Mouse (Mus musculus) spleen, embryonic (tissue): ENCODE measurements around the gene Itga10.

Experiments used
- CTCF ChIA-PET: fragments of 350-600 bp; sonication (Branson Sonifier 250); formaldehyde crosslinking; loops from one replicate; lab custom pipeline; 2022; lab: Charles Lee

Itga10 gene

DNA sequence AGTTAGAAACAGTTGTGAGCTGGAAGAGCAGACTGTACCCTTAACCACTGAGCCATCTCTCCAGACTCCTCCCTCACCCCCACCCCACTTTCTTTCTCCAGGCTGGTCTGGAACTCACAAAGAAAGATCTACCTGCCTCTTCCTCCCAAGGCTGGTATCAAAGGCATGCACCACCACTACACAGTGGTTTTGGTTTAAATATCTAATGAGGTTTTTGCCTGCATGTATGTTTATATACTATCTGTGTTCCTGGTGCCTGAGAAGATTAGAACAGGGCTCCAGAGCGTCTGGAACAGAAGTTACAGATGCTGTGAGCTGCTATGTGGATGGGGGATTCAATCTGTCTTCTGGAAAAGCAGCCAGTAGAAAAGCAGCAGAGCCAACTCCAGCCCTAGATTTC lies 11.4 kb upstream of the Itga10 start:
- CTCF ChIA-PET, result interaction anchor here (0.6 kb wide), 1 partner anchor 109 kb away, joined by 3 read pairs; the partner anchor contains the start of gene Hfe2

DNA sequence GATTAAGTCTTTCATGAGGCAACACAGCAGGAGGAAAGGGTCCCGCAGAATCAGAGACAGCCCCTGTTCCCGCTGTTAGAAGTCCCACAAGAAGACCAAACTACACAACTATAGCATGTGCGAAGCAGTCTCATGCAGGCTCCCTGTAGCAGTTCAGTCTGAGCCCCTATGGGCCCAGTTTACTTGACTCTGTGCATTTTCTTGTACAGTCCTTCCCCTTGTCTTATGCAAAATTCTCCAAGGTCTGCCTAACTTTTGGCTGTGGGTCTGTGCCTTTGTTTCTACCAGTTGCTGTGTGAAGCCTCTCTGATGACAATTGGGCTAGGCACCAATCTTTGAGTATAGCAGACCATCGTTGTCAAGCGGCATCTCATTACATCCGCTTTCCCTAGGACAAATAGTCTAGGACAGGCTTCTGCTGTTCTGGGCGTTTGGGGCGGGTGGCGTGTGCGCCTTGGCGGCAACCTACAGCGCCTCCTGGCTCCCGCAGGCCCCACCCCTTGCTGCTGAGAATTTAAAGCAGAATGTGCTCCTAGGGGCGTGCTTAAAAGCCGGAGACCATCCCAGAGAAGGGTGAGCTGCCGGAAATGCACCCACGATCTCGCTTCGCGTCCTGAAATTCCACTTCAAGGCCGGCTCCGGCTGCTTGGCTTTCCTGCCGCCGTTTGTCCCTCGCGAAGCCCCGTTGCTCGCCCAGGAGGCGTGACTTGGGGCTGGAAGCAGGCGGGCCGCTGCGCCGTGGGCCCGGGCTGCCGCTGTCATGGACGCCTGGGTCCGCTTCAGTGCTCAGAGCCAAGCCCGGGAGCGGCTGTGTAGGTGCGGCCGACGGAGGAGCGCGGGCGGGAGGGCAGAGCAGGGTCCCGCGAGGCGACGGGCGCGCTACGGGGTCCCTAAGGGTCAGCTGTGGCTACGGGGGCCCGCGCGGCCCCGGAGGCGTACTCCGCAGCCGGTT lies 10.2 kb upstream of the Itga10 start, which contains the start of the genes Pex11b and Gm42957:
Gene Pex11b, plus strand, starts transcription at position 449 of the 952 bp plus-strand sequence.
Gene Gm42957, plus strand, starts transcription at position 547 of the 952 bp plus-strand sequence.
- CTCF ChIA-PET, result interaction anchor here (0.7 kb wide), 1 partner anchor 727 kb away, joined by 3 read pairs; no protein-coding TSS in a partner anchor

DNA sequence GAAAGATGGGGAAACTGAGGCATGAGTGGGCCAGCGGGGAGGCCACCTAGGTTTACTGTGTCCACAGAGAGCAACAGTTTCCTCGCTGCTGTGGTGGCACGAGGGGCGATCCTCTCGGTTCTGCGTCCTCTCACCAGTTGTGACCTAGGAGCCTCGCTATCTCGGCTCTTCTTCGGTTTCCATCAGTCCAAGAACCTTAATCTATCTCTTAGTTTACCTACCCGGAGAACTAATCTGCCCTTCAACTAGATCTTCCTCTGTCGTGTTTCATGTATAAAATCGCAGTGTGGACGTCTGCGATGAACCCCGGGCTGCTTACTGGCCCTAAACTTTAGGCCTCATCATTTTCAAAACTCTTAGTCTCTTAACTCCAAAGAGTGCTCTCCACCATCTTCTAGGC lies 9.5 kb upstream of the Itga10 start:
- CTCF ChIA-PET, result interaction anchor here (0.7 kb wide), 1 partner anchor 728 kb away, joined by 3 read pairs; no protein-coding TSS in a partner anchor

DNA sequence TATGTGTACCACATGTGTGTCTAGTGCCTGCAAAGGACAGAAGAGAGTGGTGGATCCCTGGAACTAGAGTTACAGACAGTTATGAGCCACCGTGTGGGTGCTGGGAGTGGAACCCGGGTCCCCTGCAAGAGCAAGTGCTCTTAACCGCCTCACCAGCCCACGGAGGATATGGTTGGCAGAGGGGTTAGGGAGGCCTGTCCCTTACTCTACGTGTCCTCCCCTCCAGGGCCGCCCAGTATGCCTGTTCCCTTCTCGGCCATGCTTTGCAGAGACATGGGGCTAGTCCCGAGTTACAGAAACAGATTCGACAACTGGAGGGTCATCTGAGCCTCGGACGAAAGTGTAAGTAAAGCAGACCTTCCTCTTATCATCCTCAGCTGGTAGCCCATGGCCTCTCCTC lies 8.9 kb upstream of the Itga10 start:
- CTCF ChIA-PET, result no interaction called here

DNA sequence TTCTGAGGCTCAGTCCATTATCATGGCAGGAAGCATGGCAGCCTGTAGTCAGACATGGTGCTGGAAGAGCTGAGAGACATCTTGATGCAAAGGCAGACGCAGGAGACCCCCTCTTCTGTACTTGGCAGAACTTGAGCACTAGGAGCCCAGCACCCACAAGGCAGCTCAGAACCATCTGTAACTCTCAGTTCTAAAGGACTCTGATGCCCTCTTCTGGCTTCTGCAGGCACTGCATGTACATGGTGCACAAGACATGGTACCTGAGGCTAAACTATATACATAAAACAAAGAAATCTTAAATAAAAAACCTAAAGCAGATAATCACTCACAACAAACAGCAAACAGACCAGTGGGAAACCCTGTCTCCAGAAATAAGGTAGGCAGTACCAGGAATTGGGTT lies 6.2 kb upstream of the Itga10 start:
- CTCF ChIA-PET, result interaction anchor here (1.4 kb wide), 1 partner anchor 94 kb away, joined by 7 read pairs; no protein-coding TSS in a partner anchor

DNA sequence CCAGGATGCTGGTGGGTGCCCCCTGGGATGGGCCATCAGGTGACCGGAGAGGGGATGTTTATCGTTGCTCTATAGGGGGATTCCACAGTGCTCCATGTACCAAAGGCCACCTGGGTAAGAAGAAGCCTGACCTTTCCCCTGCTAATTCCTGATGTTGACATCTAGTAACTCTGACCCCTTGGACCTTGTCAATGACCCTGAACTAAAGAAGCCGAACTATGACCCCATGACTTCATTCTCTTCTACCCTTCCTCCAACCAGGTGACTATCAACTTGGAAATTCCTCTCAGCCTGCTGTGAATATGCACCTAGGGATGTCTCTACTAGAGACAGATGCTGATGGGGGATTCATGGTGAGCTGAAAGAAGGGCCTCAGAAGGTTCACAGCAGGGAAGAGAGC lies 2.0 kb downstream of the Itga10 start:
- CTCF ChIA-PET, result interaction anchor here (0.6 kb wide), 1 partner anchor 686 kb away, joined by 3 read pairs; no protein-coding TSS in a partner anchor

DNA sequence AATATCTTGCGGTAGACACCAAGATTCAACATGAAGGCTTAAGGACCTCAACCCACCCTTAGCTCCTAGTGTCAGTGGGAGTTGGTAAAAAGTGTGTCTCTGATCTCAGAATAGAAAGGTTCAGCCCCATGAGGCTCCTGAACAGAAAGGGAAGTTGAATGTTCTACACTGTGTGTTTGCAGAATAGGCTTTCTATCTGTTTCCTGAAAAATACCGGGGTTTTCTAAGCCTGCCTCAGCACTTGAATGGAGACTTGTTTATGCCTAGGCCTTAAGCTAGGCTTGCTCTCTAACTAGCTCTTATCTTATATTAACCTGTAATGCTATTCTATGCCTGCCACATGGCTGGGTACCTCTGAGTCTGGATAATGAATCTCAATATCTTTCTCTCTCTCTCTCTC lies 15.5 kb downstream of the Itga10 start:
- CTCF ChIA-PET, result interaction anchor here (0.7 kb wide), 1 partner anchor 16 kb away, joined by 3 read pairs; no protein-coding TSS in a partner anchor

DNA sequence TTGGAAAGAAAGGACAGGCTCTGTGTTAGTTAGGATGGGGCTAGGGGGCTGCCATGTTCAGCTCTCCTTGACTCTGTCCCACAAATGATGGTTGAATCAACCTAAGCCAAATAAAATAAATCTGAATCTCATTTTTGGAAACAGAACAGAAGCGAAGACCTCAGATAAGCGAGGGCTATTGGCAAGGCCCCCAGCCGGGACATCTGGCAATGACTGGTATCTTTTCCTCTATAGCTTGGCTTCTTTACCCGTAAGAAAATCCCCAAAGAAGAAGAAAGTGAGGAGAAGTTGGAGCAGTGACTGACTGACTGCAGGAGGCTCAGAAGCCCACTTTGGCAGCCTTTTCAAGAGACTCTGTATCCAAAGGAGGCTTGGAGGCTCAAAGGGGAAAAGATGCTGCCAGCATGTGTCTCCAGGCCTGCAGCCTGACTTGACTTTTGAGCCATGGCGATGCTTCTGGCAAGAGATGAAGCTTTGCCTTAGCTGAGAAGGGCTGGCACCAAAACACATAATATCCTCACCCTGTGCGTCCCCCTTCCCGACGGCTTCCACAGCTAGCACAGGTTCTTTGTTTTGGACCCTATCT lies 17.4 kb downstream of the Itga10 start:
- CTCF ChIA-PET, result interaction anchor here (0.8 kb wide), 1 partner anchor 33 kb away, joined by 3 read pairs; the partner anchor contains the start of gene Rbm8a

DNA sequence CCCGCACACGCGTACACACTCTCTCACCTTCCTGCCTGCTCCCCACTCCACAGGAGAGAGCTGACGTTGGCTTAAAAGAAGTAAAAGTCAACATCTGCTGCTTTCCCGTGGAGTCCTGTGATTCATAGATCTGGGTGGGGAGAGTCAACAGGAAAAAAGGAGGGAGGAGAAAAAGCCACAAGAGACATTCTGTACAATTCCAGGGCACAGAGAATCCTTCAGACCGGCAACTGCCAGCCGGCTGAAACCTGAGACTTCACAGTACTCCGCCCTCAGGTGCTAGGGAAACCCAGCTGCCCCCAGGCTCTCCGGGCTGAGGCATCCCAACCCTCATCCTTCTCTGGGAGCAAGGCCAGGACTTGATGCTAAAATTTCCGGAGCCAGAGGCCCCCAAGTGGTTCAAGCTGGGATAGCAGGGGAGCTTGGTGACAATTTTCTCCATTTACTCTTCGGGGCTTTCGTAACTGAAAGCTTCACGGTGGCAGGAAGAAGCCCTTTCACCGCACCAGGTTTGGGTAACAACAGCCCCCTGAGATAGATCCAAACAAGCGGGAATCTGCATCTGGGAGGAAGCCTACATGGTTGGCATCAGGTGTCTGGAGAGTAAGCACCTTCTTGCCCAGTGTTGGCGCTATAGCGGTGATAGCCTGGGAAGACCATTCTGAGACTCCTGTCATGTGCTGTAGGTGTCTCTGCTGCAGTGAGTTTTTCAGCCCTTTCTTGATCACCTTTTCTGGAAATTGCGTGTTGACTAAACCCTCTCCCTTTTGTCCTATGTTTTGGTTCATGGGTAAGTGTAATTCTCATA lies 18.3 kb downstream of the Itga10 start:
- CTCF ChIA-PET, result interaction anchor here (0.8 kb wide), 1 partner anchor 34 kb away, joined by 3 read pairs; the partner anchor contains the start of gene Rbm8a

DNA sequence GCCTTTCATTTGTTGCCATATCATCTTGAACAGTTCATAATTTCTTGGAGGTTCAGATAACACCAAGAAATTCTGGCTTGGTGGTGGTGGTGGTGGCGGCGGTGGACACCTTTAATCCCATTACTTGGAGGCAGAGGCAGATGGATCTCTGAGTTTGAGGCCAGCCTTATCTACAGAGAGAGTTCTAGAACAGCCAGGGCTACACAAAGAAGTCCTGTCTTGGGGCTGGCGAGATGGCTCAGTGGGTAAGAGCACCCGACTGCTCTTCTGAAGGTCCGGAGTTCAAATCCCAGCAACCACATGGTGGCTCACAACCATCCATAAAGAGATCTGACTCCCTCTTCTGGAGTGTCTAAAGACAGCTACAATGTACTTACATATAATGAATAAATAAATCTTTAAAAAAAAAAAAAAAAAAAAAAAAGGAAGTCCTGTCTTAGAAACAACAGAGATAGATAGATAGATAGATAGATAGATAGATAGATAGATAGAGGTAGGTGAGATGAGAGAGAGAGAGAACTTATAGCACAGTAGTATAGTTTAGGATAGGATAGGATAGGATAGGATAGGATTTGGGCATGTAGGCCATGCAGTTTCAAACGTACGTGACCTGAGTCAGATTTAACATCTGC lies 20.5 kb downstream of the Itga10 start:
- CTCF ChIA-PET, result interaction anchor here (0.6 to 0.7 kb wide), 2 partner anchors 11 to 61 kb away, joined by 4 to 6 read pairs; partner anchors contain the start of genes Polr3c and Rnf115

DNA sequence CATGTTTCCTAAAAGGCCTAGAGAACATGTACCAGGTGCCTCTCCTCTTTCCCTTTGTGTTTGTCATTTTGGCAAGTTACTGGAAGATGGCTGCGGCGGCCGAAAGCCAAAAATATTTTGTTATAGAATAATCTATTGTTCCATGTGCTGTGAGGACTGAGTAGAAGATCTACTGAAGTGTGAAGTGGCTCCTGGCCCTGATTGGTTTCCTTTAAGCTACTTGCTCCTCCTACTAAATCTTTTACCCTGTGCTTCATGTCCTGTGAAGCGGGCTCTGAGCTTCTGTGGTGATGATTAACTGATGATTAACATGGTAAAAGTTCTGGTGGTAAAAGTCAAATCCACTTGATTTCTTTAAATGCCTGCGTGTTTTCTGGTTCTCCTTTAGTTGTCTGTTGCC lies 21.5 kb downstream of the Itga10 start:
- CTCF ChIA-PET, result no interaction called here

DNA sequence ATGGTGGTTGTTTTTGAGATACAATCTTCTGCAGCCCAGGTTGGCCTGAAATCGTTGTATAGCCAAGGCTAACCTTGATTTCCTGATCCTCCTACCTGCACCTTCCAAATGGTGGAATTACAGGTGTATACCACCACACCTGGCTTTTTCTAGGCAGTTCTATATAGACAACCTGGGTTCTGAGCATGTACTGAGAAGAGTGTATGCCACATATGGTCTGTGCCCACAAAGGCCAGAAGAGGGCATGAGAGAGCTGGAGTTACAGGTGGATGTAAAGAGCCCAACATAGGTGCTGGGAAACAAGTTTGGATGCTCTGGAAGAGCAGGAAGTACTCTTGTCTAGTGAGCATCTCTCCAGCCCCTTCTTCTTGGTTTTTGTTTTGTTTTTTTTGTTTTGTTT lies 21.9 kb downstream of the Itga10 start:
- CTCF ChIA-PET, result interaction anchor here (0.7 kb wide), 1 partner anchor 32 kb away, joined by 4 read pairs; no protein-coding TSS in a partner anchor

DNA sequence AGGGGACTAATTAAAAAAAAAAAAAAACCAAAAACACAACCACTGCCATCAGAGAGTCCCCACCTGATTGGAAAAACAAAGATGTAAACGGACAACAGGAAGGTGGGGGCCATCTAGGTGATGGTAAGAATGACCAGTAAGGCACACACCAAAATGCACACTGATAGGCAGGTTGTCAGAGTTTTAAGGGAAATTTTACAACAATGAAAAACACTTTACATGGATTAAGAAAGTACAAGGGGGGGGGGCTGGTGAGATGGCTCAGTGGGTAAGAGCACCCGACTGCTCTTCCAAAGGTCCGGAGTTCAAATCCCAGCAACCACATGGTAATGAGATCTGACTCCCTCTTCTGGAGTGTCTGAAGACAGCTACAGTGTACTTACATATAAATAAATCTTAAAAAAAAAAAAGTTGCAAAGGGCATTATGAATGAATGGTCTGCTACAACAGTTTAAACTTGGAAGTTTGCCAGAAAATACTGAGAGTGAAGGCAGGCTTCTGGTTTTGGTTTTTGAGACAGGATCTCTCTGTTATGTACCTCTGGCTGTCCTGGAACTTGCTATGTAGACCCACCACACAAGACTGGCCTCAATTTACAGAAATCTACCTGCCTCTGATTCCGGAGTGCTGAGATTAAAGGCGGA lies 23.2 kb downstream of the Itga10 start:
- CTCF ChIA-PET, result no interaction called here

DNA sequence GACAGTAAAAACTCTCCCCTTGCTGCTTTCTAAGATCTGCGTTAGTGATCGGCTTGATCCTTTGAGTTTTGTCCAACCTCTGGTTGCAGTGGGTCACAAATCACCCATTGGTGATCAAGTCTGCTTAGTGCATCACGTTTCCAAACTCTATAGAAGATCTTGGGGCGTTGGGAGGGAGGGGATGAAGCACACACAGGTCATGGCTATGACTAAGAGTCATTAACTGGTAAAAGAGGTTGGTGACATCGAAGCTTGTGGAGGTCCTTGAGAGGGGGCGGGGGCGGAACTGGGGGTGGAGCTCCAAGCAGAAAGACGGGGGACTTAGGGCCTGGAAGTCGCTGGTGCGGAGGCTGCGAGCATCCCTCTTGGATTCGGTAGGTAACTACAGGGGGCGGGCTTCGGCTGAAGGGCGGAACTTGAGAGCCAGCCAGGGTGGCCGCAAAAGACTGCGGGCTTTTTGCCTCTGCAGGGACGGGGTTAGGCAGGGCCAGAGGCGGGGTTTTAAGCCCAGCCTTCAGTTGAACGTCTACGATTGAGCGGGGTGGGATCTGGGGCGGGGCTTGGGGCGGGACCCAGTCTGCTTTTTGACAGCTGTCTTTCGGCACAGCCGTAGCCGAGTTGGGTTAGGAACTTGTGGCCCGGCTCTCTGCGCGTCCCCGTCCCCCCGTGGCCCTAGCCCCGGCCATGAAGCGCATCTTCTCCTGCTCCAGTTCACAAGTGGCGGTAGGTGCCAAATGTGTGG lies 24.5 kb downstream of the Itga10 start, which contains the start of gene Ankrd35:
Gene Ankrd35, plus strand, starts transcription at position 405 of the 742 bp plus-strand sequence.
- CTCF ChIA-PET, result interaction anchor here (0.6 kb wide), 1 partner anchor 1990 kb away, joined by 3 read pairs; no protein-coding TSS in a partner anchor

DNA sequence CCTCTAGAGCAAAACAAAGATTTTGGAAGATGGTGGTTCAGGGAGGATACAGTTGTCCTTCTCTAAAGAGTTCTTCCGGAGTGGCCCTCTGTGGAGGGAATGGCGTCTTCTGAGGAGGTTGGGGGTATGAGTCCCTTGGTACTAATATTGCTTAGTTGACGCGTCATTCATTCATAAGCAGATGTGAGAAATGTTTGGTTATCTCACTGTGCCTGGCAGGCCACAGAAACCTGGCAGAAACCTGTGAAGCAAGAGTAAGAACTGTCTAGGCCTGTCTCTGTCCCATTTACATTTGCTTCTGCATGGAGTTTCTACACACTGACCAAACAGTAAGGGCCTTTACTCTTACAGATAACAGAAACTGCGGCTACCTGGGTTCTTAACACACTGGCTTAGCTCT lies 26.1 kb downstream of the Itga10 start:
- CTCF ChIA-PET, result interaction anchor here (0.7 kb wide), 1 partner anchor 1496 kb away, joined by 3 read pairs; no protein-coding TSS in a partner anchor

DNA sequence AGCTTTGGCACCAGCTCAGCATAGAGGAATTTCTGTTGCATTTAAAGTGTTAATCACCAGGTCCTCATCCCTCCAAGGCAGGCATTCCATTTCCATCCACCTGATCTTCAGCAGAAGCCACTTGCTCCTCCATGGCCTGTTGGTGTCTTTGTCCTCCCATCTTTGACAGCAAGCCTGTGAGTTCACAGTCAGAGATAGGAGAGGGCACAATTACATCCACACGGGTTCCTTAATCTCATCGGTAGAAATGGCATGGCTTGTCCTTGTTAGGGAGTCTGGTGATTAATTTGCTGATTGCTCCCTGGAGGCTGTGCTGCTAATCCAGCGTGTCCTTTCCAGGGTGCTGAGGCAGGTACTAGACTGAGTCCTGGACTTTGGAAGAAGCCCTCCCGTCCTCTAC lies 28.1 kb downstream of the Itga10 start:
- CTCF ChIA-PET, result no interaction called here

DNA sequence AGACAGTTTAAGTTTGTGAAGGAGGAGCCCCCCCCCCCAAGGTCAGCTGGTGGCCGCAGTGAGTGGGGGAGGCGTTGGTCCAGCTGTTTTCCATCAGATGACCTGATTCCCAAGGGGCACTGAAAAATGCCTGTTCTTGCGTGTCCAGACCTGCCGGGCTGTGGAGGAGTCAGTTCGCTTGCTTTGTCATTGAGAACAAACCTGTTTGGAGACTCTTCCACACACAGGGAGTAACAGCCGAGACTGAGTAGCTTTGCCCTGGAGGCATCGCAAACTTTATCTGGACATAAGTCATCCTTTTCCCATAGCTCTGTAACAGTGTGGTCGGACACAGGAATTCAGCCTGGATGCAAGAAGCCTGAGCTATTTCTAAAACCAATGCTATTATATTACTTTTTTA lies 29.1 kb downstream of the Itga10 start:
- CTCF ChIA-PET, result no interaction called here

DNA sequence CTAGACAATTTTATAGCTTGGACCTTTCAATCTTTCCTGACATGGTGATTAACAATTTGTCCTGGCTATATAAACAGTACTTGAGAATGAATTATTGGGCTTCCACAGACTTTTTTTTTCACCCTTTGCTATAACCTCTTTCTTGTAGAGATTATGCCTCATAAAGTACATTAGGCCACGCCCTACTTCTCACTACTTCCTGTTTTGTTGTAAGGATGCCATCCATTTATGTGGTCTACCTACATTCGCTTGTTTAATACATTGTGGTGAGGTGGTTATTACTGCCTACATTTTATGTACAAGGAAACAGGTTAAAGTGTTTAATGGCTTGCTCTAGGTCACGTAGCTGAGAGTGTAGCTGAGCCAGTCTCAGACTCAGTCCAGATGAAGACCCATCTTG lies 29.8 kb downstream of the Itga10 start:
- CTCF ChIA-PET, result interaction anchor here (0.8 kb wide), 1 partner anchor 1018 kb away, joined by 5 read pairs; no protein-coding TSS in a partner anchor

DNA sequence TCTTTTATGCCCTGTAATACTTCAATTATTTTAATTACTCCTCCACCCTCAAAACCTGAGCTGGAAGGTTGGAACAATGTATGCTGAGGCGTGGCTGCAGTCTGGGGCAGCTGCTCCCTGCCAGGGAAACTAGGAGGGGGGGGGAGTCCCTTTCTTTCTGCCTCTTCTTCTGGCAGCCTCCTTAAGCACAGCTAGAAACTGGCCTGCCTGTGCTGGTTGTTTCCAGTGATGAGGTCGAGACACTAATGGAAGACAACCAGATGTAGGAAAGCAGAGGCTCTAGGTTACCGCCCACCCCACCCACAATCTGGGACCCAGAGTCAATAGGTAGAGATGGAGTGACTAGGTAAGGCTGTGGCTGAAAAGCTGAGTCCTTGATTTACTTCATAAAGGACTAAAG lies 30.3 kb downstream of the Itga10 start:
- CTCF ChIA-PET, result no interaction called here
